Mouse (Mus musculus) heart, embryonic 15.5 days (tissue): ENCODE results near the gene Olfr1199. TPM values are rescaled to one million over a fixed set of nuclear protein-coding genes. Genes with fewer than 3 reads are reported as not detected.

Experiments used
- ATAC-seq: fragments of 200-750 bp; cut with Nextera tagmentation; replicated peaks from 2 replicates; pipeline ENCODE4 v1.8.0; 2017; ENCODE audit warnings: low read depth, moderate TSS enrichment; ENCODE audit not compliant: insufficient number of reproducible peaks, insufficient read depth, low FRiP score
- H3K27ac ChIP-seq: fragments of 300-500 bp; sonication (generic); 2 replicates; pipeline ENCODE4 v1.5.1; 2015; ENCODE audit warnings: mild to moderate bottlenecking, inconsistent platforms
- H3K27me3 ChIP-seq: fragments of 300-500 bp; sonication (generic); 2 replicates; pipeline ENCODE4 v1.6.1; 2015; ENCODE audit warnings: inconsistent platforms
- H3K36me3 ChIP-seq: fragments of 300-500 bp; sonication (generic); 2 replicates; pipeline ENCODE4 v1.6.1; 2015; ENCODE audit warnings: mild to moderate bottlenecking, inconsistent platforms
- H3K4me1 ChIP-seq: fragments of 300-500 bp; sonication (generic); replicated peaks from 2 replicates; pipeline ENCODE4 v1.6.1; 2015; ENCODE audit warnings: inconsistent platforms
- H3K4me2 ChIP-seq: fragments of 300-500 bp; sonication (generic); 2 replicates; pipeline ENCODE4 v1.6.1; 2015; ENCODE audit warnings: inconsistent platforms, mild to moderate bottlenecking, moderate library complexity
- H3K4me3 ChIP-seq: fragments of 300-500 bp; sonication (generic); 2 replicates; pipeline ENCODE4 v1.5.1; 2015; ENCODE audit warnings: mild to moderate bottlenecking, inconsistent platforms
- H3K9ac ChIP-seq: fragments of 300-500 bp; sonication (generic); 2 replicates; pipeline ENCODE4 v1.6.1; 2015; ENCODE audit warnings: mild to moderate bottlenecking, inconsistent platforms
- H3K9me3 ChIP-seq: fragments of 300-500 bp; sonication (generic); replicated peaks from 2 replicates; pipeline ENCODE4 v1.6.1; 2016; ENCODE audit warnings: inconsistent platforms
- WGBS: fragments of 180-500 bp; shearing (Covaris S2); methylation state at CpG from one replicate; pipeline ENCODE4 v1.1.7; 2015; ENCODE audit warnings: mixed read lengths; 5-methylcytosine and 5-hydroxymethylcytosine counted together
- polyA plus RNA-seq: library from polyadenylated mRNA; unstranded; fragments of >200 nt; fragmentation: Nextera tagmentation; extraction: Ambion mirVana; gene quantifications from 2 replicates; pipeline ENCODE4 v1.2.1, GENCODE M21; 2015

Olfr1199 gene
- not detected in 2 replicates for polyA plus RNA-seq

DNA sequence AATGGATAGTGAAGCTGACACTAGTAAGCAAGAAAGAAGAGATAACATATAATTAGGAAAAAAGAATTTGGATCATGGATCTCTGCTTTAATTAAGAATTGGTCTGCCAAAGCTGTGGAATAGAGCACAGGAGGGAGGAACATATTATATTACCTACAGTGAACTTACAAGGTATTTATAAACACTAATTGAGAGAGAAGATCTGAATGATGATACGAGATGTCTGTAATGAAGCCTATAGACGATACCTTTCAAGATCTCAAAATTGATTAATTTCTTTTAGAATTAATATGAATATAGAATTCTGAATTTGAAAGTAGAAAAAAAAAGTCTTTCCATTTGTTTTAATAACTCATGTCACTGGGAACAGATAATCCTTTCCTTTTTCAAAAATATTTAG, at the start of gene Olfr1199:
Olfr1199 (minus strand) TSS at position 101 of the 400 bp plus-strand sequence.
- H3K9ac ChIP-seq: no peak within 1 kb of the TSS
- WGBS: 80% methylated on average over 2 of the region's 2 CpGs
- no peak within 1 kb of the TSS for H3K4me2 ChIP-seq
- no peaks in the 10 kb centered on the region; the same call in 1 of the 2 replicates for H3K9me3 ChIP-seq
- no peaks in the 10 kb centered on the region for H3K36me3 ChIP-seq
- H3K4me1 ChIP-seq: no peaks in the 10 kb centered on the region
- ATAC-seq: no peak
- no peak within 1 kb of the TSS for H3K27ac ChIP-seq
- no peak within 1 kb of the TSS for H3K4me3 ChIP-seq
- no peaks in the 10 kb centered on the region for H3K27me3 ChIP-seq

DNA sequence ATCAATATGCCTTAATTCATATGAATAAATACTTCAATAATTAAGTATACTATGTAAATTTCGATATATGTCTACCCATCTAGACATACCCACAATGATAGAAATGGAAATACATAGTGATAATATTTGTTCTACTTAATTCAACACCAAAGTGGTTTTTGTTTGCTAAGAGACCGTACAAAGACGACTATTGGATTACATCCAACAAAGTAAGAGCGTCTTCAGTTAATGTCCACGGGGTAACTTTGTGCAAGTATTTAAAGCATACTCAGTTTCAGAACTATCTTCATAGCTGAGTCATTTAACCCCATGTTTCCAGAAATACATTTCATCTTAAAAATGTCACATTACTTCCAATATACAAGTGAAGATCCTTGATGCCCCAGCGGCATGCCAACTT, 32.5 kb upstream of the Olfr1199 start, which contains the start of gene Olfr1201:
Olfr1201 (plus strand) TSS at position 301 of the 400 bp plus-strand sequence.
- H3K9ac ChIP-seq: no peak within 1 kb of the TSS
- WGBS: 77% methylated on average over 6 of the region's 6 CpGs
- no peak for ATAC-seq

DNA sequence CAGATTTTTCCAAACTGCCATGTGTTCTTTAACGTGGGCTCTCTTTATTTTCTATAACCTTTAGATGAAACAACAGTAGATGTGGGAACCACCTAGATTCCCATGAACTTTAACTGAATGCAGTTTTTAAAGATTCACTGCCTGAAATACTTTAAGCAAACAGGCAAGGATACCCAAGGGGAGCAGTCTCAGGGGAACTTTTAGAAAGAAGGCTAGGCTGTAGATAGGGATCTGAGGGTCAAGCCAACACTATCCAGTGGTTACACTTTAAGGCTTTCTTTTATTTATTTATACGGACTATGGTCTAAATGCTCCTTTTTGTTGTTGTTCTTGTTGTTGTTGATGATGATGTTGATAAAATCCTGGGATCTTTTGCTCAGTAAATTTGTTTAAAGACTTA, 10.1 kb upstream of the Olfr1199 start, which contains the start of gene Olfr1200:
Olfr1200 (minus strand) TSS at position 101 of the 400 bp plus-strand sequence.
- Histone ChIP-seq H3K9ac (no peak within 1 kb of the TSS), H3K36me3 (no peaks in the 10 kb centered on the region), H3K4me1 (no peaks in the 10 kb centered on the region), H3K9me3 (no peaks in the 10 kb centered on the region), H3K27ac (no peak within 1 kb of the TSS), H3K4me3 (no peak within 1 kb of the TSS), H3K4me2 (no peak within 1 kb of the TSS), H3K27me3 (no peaks in the 10 kb centered on the region)
- ATAC-seq: no peak
- 79% methylated on average over 2 of the region's 2 CpGs for WGBS

More for the DNA sequence above, 32.5 kb upstream of the Olfr1199 start, which contains the start of gene Olfr1201:
- no peaks in the 10 kb centered on the region for H3K36me3 ChIP-seq
- no peaks in the 10 kb centered on the region for H3K4me1 ChIP-seq
- H3K27me3 ChIP-seq: no peaks in the 10 kb centered on the region
- no peak within 1 kb of the TSS for H3K27ac ChIP-seq
- no peaks in the 10 kb centered on the region for H3K9me3 ChIP-seq
- H3K4me2 ChIP-seq: no peak within 1 kb of the TSS
- no peak within 1 kb of the TSS for H3K4me3 ChIP-seq

DNA sequence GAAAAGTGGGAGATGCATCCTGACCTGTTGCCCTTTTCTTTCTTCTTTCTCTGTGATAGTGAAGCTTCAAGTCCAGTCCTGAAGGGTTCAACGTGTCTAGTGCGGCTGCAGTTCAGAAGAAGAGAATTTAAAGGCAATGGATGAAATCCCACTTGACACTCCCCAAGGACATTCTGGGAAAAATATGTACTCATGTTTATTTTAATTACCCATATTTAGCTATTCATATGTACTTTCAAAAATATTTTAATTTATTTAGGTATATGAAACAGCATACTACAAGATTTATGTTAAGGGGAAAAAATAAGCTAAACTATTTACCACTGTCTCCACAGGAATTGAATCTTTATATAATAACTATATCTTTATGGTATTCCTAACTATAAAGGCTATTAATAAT, 9.0 kb downstream of the Olfr1199 start, which contains the start of gene Olfr1198:
Olfr1198 (minus strand) TSS at position 101 of the 400 bp plus-strand sequence.
- 88% methylated on average over 2 of the region's 2 CpGs for WGBS
- Histone ChIP-seq H3K4me3 (no peak within 1 kb of the TSS), H3K36me3 (no peaks in the 10 kb centered on the region), H3K9me3 (no peaks in the 10 kb centered on the region), H3K4me1 (no peaks in the 10 kb centered on the region), H3K27me3 (no peaks in the 10 kb centered on the region), H3K4me2 (no peak within 1 kb of the TSS), H3K27ac (no peak within 1 kb of the TSS), H3K9ac (no peak within 1 kb of the TSS)
- no peak for ATAC-seq

DNA sequence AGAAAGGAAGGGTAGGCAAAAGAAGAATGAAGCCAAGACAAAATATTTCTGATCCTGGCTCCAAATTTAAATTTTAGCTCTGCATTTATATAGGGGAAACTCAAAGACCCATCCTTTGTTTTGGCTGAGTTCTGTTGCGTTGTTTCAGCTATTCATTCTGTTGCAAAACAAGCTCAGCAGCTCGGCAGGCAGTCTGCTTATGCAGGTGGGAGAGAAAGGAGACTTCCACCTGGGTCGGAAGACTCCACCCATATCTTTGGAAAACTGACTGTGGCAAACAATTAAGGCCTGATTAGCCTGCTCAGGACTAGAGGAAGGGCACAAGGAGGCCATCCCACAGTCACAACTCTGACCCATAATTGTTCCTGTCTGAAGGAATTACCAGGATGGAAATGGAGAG, 16.9 kb downstream of the Olfr1199 start:
- 70% methylated on average over 3 of the region's 3 CpGs for WGBS
- no peak overlapping the region for H3K4me3 ChIP-seq
- peaks cover 3% of the 10 kb centered on the region; the same call in 1 of the 2 replicates for H3K9me3 ChIP-seq
- H3K36me3 ChIP-seq: no peaks in the 10 kb centered on the region
- H3K4me1 ChIP-seq: no peaks in the 10 kb centered on the region
- no peak for ATAC-seq
- H3K27ac ChIP-seq: no peak overlapping the region
- H3K4me2 ChIP-seq: no peak overlapping the region
- H3K9ac ChIP-seq: no peak overlapping the region
- H3K27me3 ChIP-seq: no peaks in the 10 kb centered on the region

DNA sequence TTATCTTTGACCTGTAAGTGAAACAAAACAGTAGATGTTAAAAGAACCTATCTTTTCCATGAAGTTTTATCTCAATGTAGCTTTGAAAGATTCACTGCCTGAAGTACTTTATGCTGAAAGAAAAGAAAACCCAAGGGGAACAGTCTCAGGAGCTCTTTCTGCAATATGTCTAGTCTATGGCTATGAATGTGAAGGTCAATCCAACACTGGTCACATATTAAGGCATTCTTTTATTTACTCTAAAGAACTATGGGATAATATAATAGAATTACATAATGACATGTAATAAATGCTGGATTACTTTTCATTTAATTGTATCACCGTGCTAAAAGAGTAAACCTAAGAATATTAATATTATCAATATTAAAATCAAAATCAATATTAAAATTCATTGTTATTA, 28.0 kb downstream of the Olfr1199 start, which contains the start of gene Olfr1197:
Olfr1197 (minus strand) TSS at position 101 of the 400 bp plus-strand sequence.
- Histone ChIP-seq H3K9me3 (no peaks in the 10 kb centered on the region), H3K4me3 (no peak within 1 kb of the TSS), H3K27me3 (no peaks in the 10 kb centered on the region), H3K4me2 (no peak within 1 kb of the TSS), H3K9ac (no peak within 1 kb of the TSS), H3K27ac (no peak within 1 kb of the TSS), H3K4me1 (no peaks in the 10 kb centered on the region), H3K36me3 (no peaks in the 10 kb centered on the region)
- ATAC-seq: no peak
- WGBS: 65% methylated on average over 1 of the region's 1 CpGs

DNA sequence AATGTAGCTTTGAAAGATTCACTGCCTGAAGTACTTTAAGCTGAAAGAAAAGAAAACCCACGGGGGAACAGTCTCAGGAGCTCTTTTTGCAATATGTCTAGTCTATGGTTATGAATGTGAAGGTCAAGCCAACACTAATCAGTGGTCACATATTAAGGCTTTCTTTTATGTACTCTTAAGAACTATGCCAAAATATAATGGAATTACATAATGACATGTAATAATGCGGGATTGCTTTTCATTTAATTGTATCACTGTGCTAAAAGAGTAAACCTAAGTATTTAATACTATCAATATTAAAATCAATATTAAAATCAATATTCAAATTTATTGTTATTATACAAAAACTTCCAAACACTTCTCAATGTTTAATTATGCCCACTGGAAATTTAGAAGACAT, 55.8 kb downstream of the Olfr1199 start, which contains the start of gene Olfr1196:
Olfr1196 (minus strand) TSS at position 101 of the 400 bp plus-strand sequence.
- H3K27ac ChIP-seq: no peak within 1 kb of the TSS
- no peak within 1 kb of the TSS for H3K4me3 ChIP-seq
- no peak within 1 kb of the TSS for H3K9ac ChIP-seq
- no peak within 1 kb of the TSS for H3K4me2 ChIP-seq
- no peaks in the 10 kb centered on the region for H3K9me3 ChIP-seq
- WGBS: 69% methylated on average over 2 of the region's 2 CpGs
- ATAC-seq: no peak
- no peaks in the 10 kb centered on the region for H3K27me3 ChIP-seq
- no peaks in the 10 kb centered on the region for H3K36me3 ChIP-seq
- H3K4me1 ChIP-seq: no peaks in the 10 kb centered on the region

Other genes with a start within 250 kb of the Olfr1199 start
- not detected in 2 replicates for gene Olfr1186, start 241.9 kb downstream of the Olfr1199 start, polyA plus RNA-seq
- not detected in 2 replicates for gene Olfr1188, start 203.5 kb downstream of the Olfr1199 start, polyA plus RNA-seq
- not detected in 2 replicates for gene Olfr1189, start 174.0 kb downstream of the Olfr1199 start, polyA plus RNA-seq
- gene Olfr1191-ps1, start 119.9 kb downstream of the Olfr1199 start, polyA plus RNA-seq: not detected in 2 replicates
- gene Olfr1192-ps1, start 112.0 kb downstream of the Olfr1199 start, polyA plus RNA-seq: not detected in 2 replicates
- not detected in 2 replicates for gene Olfr1193, start 84.8 kb downstream of the Olfr1199 start, polyA plus RNA-seq
- gene Olfr1195, start 71.3 kb downstream of the Olfr1199 start, polyA plus RNA-seq: not detected in 2 replicates
- not detected in 2 replicates for gene Olfr1196, start 55.9 kb downstream of the Olfr1199 start, polyA plus RNA-seq
- not detected in 2 replicates for gene Olfr1197, start 28.1 kb downstream of the Olfr1199 start, polyA plus RNA-seq
- gene Olfr1198, start 9.1 kb downstream of the Olfr1199 start, polyA plus RNA-seq: not detected in 2 replicates
- not detected in 2 replicates for gene Olfr1200, start 10.0 kb upstream of the Olfr1199 start, polyA plus RNA-seq
- gene Olfr1201, start 32.6 kb upstream of the Olfr1199 start, polyA plus RNA-seq: not detected in 2 replicates
- not detected in 2 replicates for gene Olfr1202, start 54.0 kb upstream of the Olfr1199 start, polyA plus RNA-seq
- not detected in 2 replicates for gene Olfr1205, start 69.3 kb upstream of the Olfr1199 start, polyA plus RNA-seq
- gene Olfr1204, start 88.8 kb upstream of the Olfr1199 start, polyA plus RNA-seq: not detected in 2 replicates
- gene Olfr1206, start 102.8 kb upstream of the Olfr1199 start, polyA plus RNA-seq: not detected in 2 replicates
- gene Olfr1208, start 141.8 kb upstream of the Olfr1199 start, polyA plus RNA-seq: not detected in 2 replicates
- gene Olfr1209, start 154.7 kb upstream of the Olfr1199 start, polyA plus RNA-seq: not detected in 2 replicates
- not detected in 2 replicates for gene Olfr1211, start 177.6 kb upstream of the Olfr1199 start, polyA plus RNA-seq
- not detected in 2 replicates for gene Olfr1212, start 193.5 kb upstream of the Olfr1199 start, polyA plus RNA-seq
- not detected in 2 replicates for gene Gm13762, start 219.8 kb upstream of the Olfr1199 start, polyA plus RNA-seq
- not detected in 2 replicates for gene Olfr1214, start 232.2 kb upstream of the Olfr1199 start, polyA plus RNA-seq
- gene Olfr1215, start 246.5 kb upstream of the Olfr1199 start, polyA plus RNA-seq: not detected in 2 replicates